Mouse (Mus musculus) cerebellum, adult 2 months (tissue): ENCODE results near the gene Gid8. TPM values are rescaled to one million over a fixed set of nuclear protein-coding genes. Genes with fewer than 3 reads are reported as not detected.
"Not testable (repeated sequence)": the region's sequence is repeated elsewhere in the genome, so short reads cannot be mapped to it uniquely, and the experiment has no call there.

ENCODE experiments used
- DNase-seq, 2 experiments: peaks; one replicate each; pipeline ENCODE4 v3.0.0; 2021
- H3K27ac ChIP-seq: fragments of 200-500 bp; 2 replicates; pipeline ENCODE4 v1.5.1; 2012; ENCODE audit warnings: low read length, control low read depth, inconsistent platforms; ENCODE audit not compliant: insufficient read depth
- H3K27me3 ChIP-seq: fragments of 200-500 bp; 2 replicates; pipeline ENCODE4 v1.6.1; 2012; ENCODE audit warnings: inconsistent platforms, mild to moderate bottlenecking, low read length, moderate library complexity; ENCODE audit not compliant: control insufficient read depth, insufficient read depth
- H3K4me1 ChIP-seq: fragments of 200-500 bp; 2 replicates; pipeline ENCODE4 v1.6.1; 2011; ENCODE audit warnings: low read length; ENCODE audit not compliant: control insufficient read depth, insufficient read depth
- H3K4me3 ChIP-seq: fragments of 200-500 bp; replicated peaks from 2 replicates; pipeline ENCODE3; 2011; ENCODE audit warnings: mild to moderate bottlenecking, low read depth, low read length, control low read depth; ENCODE audit not compliant: insufficient read depth
- CTCF ChIP-seq: fragments of 200-500 bp; IDR thresholded peaks from 2 replicates; pipeline ENCODE4 v1.5.1; 2011; ENCODE audit warnings: low read depth, mild to moderate bottlenecking, control low read depth, low read length, moderate library complexity, borderline replicate concordance; ENCODE audit not compliant: insufficient read depth
- POLR2A ChIP-seq: fragments of 200-500 bp; IDR thresholded peaks from 2 replicates; pipeline ENCODE4 v1.6.1; 2011; ENCODE audit warnings: low read length, control low read depth, borderline replicate concordance; ENCODE audit not compliant: insufficient read depth
- WGBS: fragments of 180-500 bp; shearing (Covaris S2); methylation state at CpG from one replicate; pipeline ENCODE4 v1.1.7; 2018; 5-methylcytosine and 5-hydroxymethylcytosine counted together
- polyA plus RNA-seq: library from polyadenylated mRNA; depleted of rRNA; stranded (reverse); fragments of >200 nt; gene quantifications from 2 replicates; pipeline ENCODE4 v1.2.3, GENCODE M21; 2012

Gene Gid8
- polyA plus RNA-seq, 1 experiment = 65.4 TPM

GRCm38 (mm10) chr2:180712037-180712689, 2.2 kb downstream of the Gid8 start:
- no peaks in the 10 kb centered on the region for H3K27me3 ChIP-seq
- no peak overlapping the region for H3K27ac ChIP-seq
- TF ChIP-seq CTCF = no peak
- no peak for TF ChIP-seq POLR2A
- no peak overlapping the region for H3K4me3 ChIP-seq
- H3K4me1 ChIP-seq = peaks cover 11% of the 10 kb centered on the region; the same call in 1 of the 2 replicates
- 95% methylated on average over 5 of the region's 5 CpGs for WGBS
- DNase-seq = no peak

- WGBS = 91% methylated on average over 5 of the region's 5 CpGs
- not testable (repeated sequence) for H3K4me3 ChIP-seq, H3K4me1 ChIP-seq, H3K27ac ChIP-seq, DNase-seq, H3K27me3 ChIP-seq
Measured at GRCm38 (mm10) chr2:180722748-180723147, 12.8 kb downstream of the Gid8 start.

- no peak overlapping the region for H3K27ac ChIP-seq
- no peak overlapping the region for H3K4me3 ChIP-seq
Measured at GRCm38 (mm10) chr2:180723865-180724264, 13.9 kb downstream of the Gid8 start.

GRCm38 (mm10) chr2:180724585-180725413, 14.9 kb downstream of the Gid8 start, which contains the start of gene Slc17a9:
Slc17a9 (plus strand) TSS chr2:180725263.
- Histone ChIP-seq H3K27ac (no peak within 1 kb of the TSS), H3K4me1 (no peaks in the 10 kb centered on the region; the same call in 1 of the 2 replicates), H3K27me3 (no peaks in the 10 kb centered on the region), H3K4me3 (no peak within 1 kb of the TSS)
- WGBS = 6% methylated on average over 18 of the region's 18 CpGs
- TF ChIP-seq CTCF = no peak
- no peak for TF ChIP-seq POLR2A
- DNase-seq = no peak

More at GRCm38 (mm10) chr2:180723865-180724264, 13.9 kb downstream of the Gid8 start:
- no peaks in the 10 kb centered on the region; the same call in 1 of the 2 replicates for H3K4me1 ChIP-seq
- DNase-seq = no peak
- TF ChIP-seq CTCF (no peak), POLR2A (no peak)
- H3K27me3 ChIP-seq = no peaks in the 10 kb centered on the region
- 42% methylated on average over 2 of the region's 2 CpGs for WGBS

- WGBS = 11% methylated on average over 6 of the region's 6 CpGs
- Histone ChIP-seq H3K4me3 (no peak overlapping the region), H3K4me1 (no peaks in the 10 kb centered on the region; the same call in 1 of the 2 replicates), H3K27ac (no peak overlapping the region), H3K27me3 (no peaks in the 10 kb centered on the region)
- no peak for TF ChIP-seq CTCF
- no peak for TF ChIP-seq POLR2A
- DNase-seq = no peak
Measured at GRCm38 (mm10) chr2:180725414-180725778, 15.5 kb downstream of the Gid8 start.

GRCm38 (mm10) chr2:180725856-180726629, 16.1 kb downstream of the Gid8 start:
- 20% methylated on average over 8 of the region's 8 CpGs for WGBS
- no peak overlapping the region for H3K4me3 ChIP-seq
- DNase-seq = no peak
- no peak for TF ChIP-seq POLR2A
- TF ChIP-seq CTCF = no peak
- H3K27me3 ChIP-seq = no peaks in the 10 kb centered on the region
- no peaks in the 10 kb centered on the region; the same call in 1 of the 2 replicates for H3K4me1 ChIP-seq
- H3K27ac ChIP-seq = no peak overlapping the region

- Histone ChIP-seq H3K4me1 (no peaks in the 10 kb centered on the region; the same call in 1 of the 2 replicates), H3K27ac (no peak overlapping the region), H3K4me3 (no peak overlapping the region), H3K27me3 (no peaks in the 10 kb centered on the region)
- DNase-seq = no peak
- TF ChIP-seq CTCF (no peak), POLR2A (no peak)
- 73% methylated on average over 6 of the region's 6 CpGs for WGBS
Measured at GRCm38 (mm10) chr2:180726658-180727442, 16.9 kb downstream of the Gid8 start.

GRCm38 (mm10) chr2:180727613-180728021, 17.7 kb downstream of the Gid8 start:
- 44% methylated on average over 4 of the region's 4 CpGs for WGBS
- Histone ChIP-seq H3K27ac (no peak overlapping the region), H3K4me3 (no peak overlapping the region), H3K4me1 (no peaks in the 10 kb centered on the region; the same call in 1 of the 2 replicates), H3K27me3 (no peaks in the 10 kb centered on the region)
- DNase-seq = no peak
- no peak for TF ChIP-seq CTCF
- no peak for TF ChIP-seq POLR2A
